Mouse (Mus musculus): ENCODE results near the gene Rab31. TPM values are rescaled to one million over a fixed set of nuclear protein-coding genes. Genes with fewer than 3 reads are reported as not detected.

Gene Rab31
- polyA plus RNA-seq, 1 experiment from 2014 or later, result 23.5 TPM

- Histone ChIP-seq H3K9ac (ENCODE audit: low read length) (no peak overlapping the region), H3K27ac (replicated peaks) (no peak overlapping the region), H3K36me3 (ENCODE audit: control insufficient read depth, insufficient read depth, low read length) (no peaks in the 10 kb centered on the region), H3K4me1 (replicated peaks; ENCODE audit: control insufficient read depth, insufficient read depth) (no peaks in the 10 kb centered on the region), H3K4me3 (ENCODE audit: low read depth, low read length) (no peak overlapping the region), H3K9me3 (ENCODE audit: control insufficient read depth, low read length) (no peaks in the 10 kb centered on the region), H3K27me3 (ENCODE audit: control insufficient read depth, insufficient read depth, low read length) (no peaks in the 10 kb centered on the region), H3K4me2 (replicated peaks; ENCODE audit: low read depth) (no peak overlapping the region)
- TF ChIP-seq CTCF (IDR thresholded peaks at IDR 0.05; ENCODE audit: low read depth), result no peak
- TF ChIP-seq EP300 (optimal IDR thresholded peaks at IDR 0.05), result no peak
- DNase-seq (ENCODE audit: low spot score) (no peak), ATAC-seq (ENCODE audit: low FRiP score, low TSS enrichment) (no peak)
Observed at GRCm38 (mm10) chr17:65785707-65786106, 13.2 kb upstream of the Rab31 start.

DNA sequence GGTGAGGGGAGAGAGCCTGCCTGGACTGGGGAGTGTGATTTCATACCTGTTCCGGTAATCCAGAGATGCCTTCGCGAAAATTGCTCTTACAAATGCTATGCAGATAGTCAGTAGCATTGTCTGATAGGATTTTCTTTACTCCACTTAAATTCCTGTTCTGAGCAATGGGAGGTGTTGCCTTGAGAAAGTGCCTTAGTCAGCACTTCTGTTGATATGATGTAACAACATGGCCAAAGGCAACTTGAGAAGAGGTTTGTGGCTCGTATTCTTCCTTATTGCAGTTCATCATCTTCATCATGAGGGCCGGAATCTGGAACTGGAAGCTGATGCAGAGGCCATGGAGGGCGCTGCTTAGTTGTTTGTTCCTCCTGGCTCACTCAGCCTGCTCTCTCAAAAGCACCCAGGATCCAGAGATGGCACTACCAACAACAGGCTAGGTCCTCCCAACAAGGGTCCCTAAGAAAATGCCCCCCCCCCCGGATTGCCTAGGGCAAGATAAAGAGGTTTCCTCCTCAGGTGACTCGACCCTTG is 12.1 kb upstream of the Rab31 start:
- no peaks in the 10 kb centered on the region for H3K9me3 ChIP-seq (ENCODE audit: control insufficient read depth, low read length)
- H3K4me3 ChIP-seq (ENCODE audit: low read depth, low read length), result peak overlapping the region; percentile 91
- peak overlapping the region; percentile 86 for H3K4me2 ChIP-seq (replicated peaks; ENCODE audit: low read depth)
- DNase-seq (ENCODE audit: low spot score), result no peak
- no peaks in the 10 kb centered on the region for H3K4me1 ChIP-seq (replicated peaks; ENCODE audit: control insufficient read depth, insufficient read depth)
- 50% methylated on average over 8 of the region's 8 CpGs for WGBS
- H3K36me3 ChIP-seq (ENCODE audit: control insufficient read depth, insufficient read depth, low read length), result no peaks in the 10 kb centered on the region
- TF ChIP-seq EP300 (optimal IDR thresholded peaks at IDR 0.05) (no peak), CTCF (IDR thresholded peaks at IDR 0.05; ENCODE audit: low read depth) (no peak)
- peak overlapping the region; percentile 63; the same call in 1 of the 2 replicates for H3K27ac ChIP-seq (replicated peaks)
- H3K9ac ChIP-seq (ENCODE audit: low read length), result peak overlapping the region; percentile 35; the same call in 1 of the 2 replicates
- no peaks in the 10 kb centered on the region for H3K27me3 ChIP-seq (ENCODE audit: control insufficient read depth, insufficient read depth, low read length)
- no peak for ATAC-seq (ENCODE audit: low FRiP score, low TSS enrichment)

DNA sequence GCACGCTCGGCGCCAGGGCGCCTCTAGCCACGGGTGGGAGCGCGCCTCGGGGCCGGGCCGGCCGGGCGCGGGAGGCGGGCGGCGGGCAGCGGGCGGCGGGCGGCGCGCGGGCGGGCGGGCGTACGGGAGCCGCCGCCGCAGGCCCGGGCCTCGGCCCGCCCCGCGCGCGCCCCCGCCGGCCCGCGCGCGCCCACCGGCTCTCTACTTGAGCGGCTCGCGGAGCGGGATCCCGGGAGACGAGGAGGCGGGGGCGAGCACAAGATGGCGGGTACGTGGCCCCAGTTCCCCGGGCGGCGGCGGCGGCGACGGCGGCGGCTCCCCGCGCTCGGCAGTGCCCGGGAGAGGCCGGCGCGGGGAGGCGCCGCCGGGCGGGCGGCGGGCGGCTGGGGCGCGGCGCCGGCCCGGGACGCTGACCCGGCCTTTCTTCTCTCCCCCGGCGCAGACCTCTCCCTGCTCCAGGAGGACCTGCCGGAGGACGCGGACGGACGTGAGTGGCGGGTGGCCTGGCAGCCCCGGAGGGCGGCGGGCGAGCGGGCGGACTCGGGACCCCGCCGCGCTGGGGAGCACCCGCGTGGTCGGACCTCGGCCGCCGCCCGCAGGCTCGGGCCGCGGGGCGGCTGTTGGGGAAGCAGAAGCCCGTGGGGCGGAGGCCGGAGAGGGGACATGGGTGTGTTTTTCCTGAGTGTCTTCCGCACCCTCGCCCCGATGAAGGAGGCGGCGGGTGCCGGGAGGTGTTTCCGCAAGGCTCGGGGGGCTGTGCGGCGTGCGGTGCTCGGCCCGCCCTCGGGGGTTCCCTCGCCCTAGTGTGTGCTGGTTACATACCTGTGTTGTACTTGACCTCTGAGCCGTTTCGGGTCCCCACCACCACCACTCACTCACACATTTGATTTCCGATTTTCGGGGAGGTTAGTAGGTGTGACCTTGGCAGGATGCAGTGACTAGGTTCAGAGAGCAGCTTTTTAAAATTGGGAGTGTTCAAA is 10.9 kb upstream of the Rab31 start:
- ATAC-seq (ENCODE audit: low FRiP score, low TSS enrichment) (peak; percentile 35), DNase-seq (ENCODE audit: low spot score) (peak; percentile 73)
- TF ChIP-seq CTCF (IDR thresholded peaks at IDR 0.05; ENCODE audit: low read depth) (no peak), EP300 (optimal IDR thresholded peaks at IDR 0.05) (no peak)
- H3K4me2 ChIP-seq (replicated peaks; ENCODE audit: low read depth), result peak overlapping the region; percentile 86
- no peaks in the 10 kb centered on the region for H3K9me3 ChIP-seq (ENCODE audit: control insufficient read depth, low read length)
- no peaks in the 10 kb centered on the region for H3K4me1 ChIP-seq (replicated peaks; ENCODE audit: control insufficient read depth, insufficient read depth)
- peak overlapping the region; percentile 91 for H3K4me3 ChIP-seq (ENCODE audit: low read depth, low read length)
- WGBS, result under 1% methylated on average over 76 of the region's 135 CpGs
- H3K36me3 ChIP-seq (ENCODE audit: control insufficient read depth, insufficient read depth, low read length), result no peaks in the 10 kb centered on the region
- H3K27me3 ChIP-seq (ENCODE audit: control insufficient read depth, insufficient read depth, low read length), result no peaks in the 10 kb centered on the region
- peak overlapping the region; percentile 99 for H3K9ac ChIP-seq (ENCODE audit: low read length)
- peak overlapping the region; percentile 98 for H3K27ac ChIP-seq (replicated peaks)

- Histone ChIP-seq H3K4me3 (ENCODE audit: low read depth, low read length) (peak within 1 kb of the TSS; percentile 91), H3K9me3 (ENCODE audit: control insufficient read depth, low read length) (no peaks in the 10 kb centered on the region), H3K27ac (replicated peaks) (peak within 1 kb of the TSS; percentile 98), H3K4me1 (replicated peaks; ENCODE audit: control insufficient read depth, insufficient read depth) (no peaks in the 10 kb centered on the region), H3K27me3 (ENCODE audit: control insufficient read depth, insufficient read depth, low read length) (no peaks in the 10 kb centered on the region), H3K36me3 (ENCODE audit: control insufficient read depth, insufficient read depth, low read length) (no peaks in the 10 kb centered on the region), H3K4me2 (replicated peaks; ENCODE audit: low read depth) (peak within 1 kb of the TSS; percentile 86), H3K9ac (ENCODE audit: low read length) (peak within 1 kb of the TSS; percentile 99)
- TF ChIP-seq CTCF (IDR thresholded peaks at IDR 0.05; ENCODE audit: low read depth) (peak; percentile 42; the same call in 1 of the 2 replicates), EP300 (optimal IDR thresholded peaks at IDR 0.05) (no peak)
- DNase-seq (ENCODE audit: low spot score), result peak; percentile 88
- peak; percentile 88 for ATAC-seq (ENCODE audit: low FRiP score, low TSS enrichment)
- WGBS, result under 1% methylated on average over 77 of the region's 81 CpGs
Observed at GRCm38 (mm10) chr17:65782551-65783141, 10.1 kb upstream of the Rab31 start, which contains the start of gene Ppp4r1. Gene Ppp4r1, plus strand, starts transcription at chr17:65782573.

DNA sequence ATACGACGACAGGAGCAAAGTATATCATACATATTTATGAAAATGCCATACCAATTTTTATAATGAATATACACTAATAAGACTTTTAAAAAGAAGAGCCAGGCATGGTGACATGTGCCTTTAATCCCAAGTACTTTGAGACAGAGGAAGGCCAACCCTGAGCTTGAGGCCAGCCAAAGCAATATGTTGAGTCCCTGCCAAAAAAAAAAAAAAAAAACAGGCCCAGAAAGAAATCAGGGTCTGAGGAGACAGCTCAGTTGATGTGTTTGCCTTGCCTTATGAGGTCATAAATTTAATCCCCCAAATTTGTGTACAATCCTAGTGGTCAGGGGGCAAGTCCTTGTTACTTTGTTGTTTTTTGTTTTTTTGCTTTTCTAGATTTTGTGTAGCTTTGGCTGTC is 8.4 kb upstream of the Rab31 start:
- TF ChIP-seq CTCF (IDR thresholded peaks at IDR 0.05; ENCODE audit: low read depth) (no peak), EP300 (optimal IDR thresholded peaks at IDR 0.05) (no peak)
- DNase-seq (ENCODE audit: low spot score), result no peak
- Histone ChIP-seq H3K27ac (replicated peaks) (no peak overlapping the region), H3K27me3 (ENCODE audit: control insufficient read depth, insufficient read depth, low read length) (no peaks in the 10 kb centered on the region), H3K9ac (ENCODE audit: low read length) (no peak overlapping the region), H3K9me3 (ENCODE audit: control insufficient read depth, low read length) (no peaks in the 10 kb centered on the region), H3K4me3 (ENCODE audit: low read depth, low read length) (no peak overlapping the region), H3K4me2 (replicated peaks; ENCODE audit: low read depth) (no peak overlapping the region), H3K4me1 (replicated peaks; ENCODE audit: control insufficient read depth, insufficient read depth) (no peaks in the 10 kb centered on the region), H3K36me3 (ENCODE audit: control insufficient read depth, insufficient read depth, low read length) (no peaks in the 10 kb centered on the region)
- WGBS, result 89% methylated on average over 2 of the region's 2 CpGs
- no peak for ATAC-seq (ENCODE audit: low FRiP score, low TSS enrichment)

Data from stomach, postnatal 0 days (tissue).